8 mouse cellular contexts compared by ENCODE assay signal in genomic region chr19:5874391-5874968, GRCm38 (mm10). TPM values are rescaled to one million over a fixed set of nuclear protein-coding genes. Genes with fewer than 3 reads are reported as not detected.
DNase-seq lines count a peak whose midpoint lies in the region; ATAC-seq and TF ChIP-seq lines count a peak whose summit lies in the region.

No protein-coding gene starts in this region.

- 0 out of 2 replicates have a peak, but pooled peaks have one; percentile 4 for ATAC-seq in forebrain, embryonic 14.5 days
- no peak for ATAC-seq in liver, embryonic 14.5 days (ENCODE audit: insufficient read depth)

- peaks cover 13% of the 10 kb centered on the region; the same call in 1 of the 2 replicates for H3K4me1 ChIP-seq in forebrain, embryonic 14.5 days (ENCODE audit: control insufficient read depth, insufficient read depth, low read length)
- peaks cover 10 to 31% of the 10 kb centered on the region in 2 experiments for H3K4me1 ChIP-seq in liver, embryonic 14.5 days (replicated peaks; ENCODE audit: control insufficient read depth in 2 of 2, insufficient read depth in 2 of 2, low read length in 1 of 2)

- H3K27ac ChIP-seq in gastrocnemius, adult 2 months: peak overlapping the region; percentile 94
- H3K27ac ChIP-seq in forebrain, embryonic 14.5 days (ENCODE audit: low read depth, low read length): no peak overlapping the region
- H3K27ac ChIP-seq in liver, embryonic 14.5 days: peak overlapping the region; percentile 21

- TF ChIP-seq CTCF in gastrocnemius, adult 2 months (IDR thresholded peaks at IDR 0.05): no peak
- no peak for TF ChIP-seq CTCF in liver, embryonic 14.5 days (IDR thresholded peaks at IDR 0.05; ENCODE audit: low read depth)

- H3K9ac ChIP-seq in forebrain, embryonic 14.5 days (ENCODE audit: low read length): peak overlapping the region; percentile 82
- H3K9ac ChIP-seq in liver, embryonic 14.5 days (replicated peaks): peak overlapping the region; percentile 70

- peak overlapping the region; percentile 90 for H3K4me2 ChIP-seq in forebrain, embryonic 14.5 days (ENCODE audit: low read length)
- H3K4me2 ChIP-seq in liver, embryonic 14.5 days (ENCODE audit: low read depth): peak overlapping the region; percentile 88

- WGBS in forebrain, embryonic 14.5 days: 7% methylated on average over 13 of the region's 13 CpGs
- 7% methylated on average over 13 of the region's 13 CpGs for WGBS in liver, embryonic 14.5 days (ENCODE audit: insufficient replicate concordance)

- H3K9me3 ChIP-seq in forebrain, embryonic 14.5 days (replicated peaks; ENCODE audit: control insufficient read depth, low read length): no peaks in the 10 kb centered on the region
- H3K9me3 ChIP-seq in liver, embryonic 14.5 days (ENCODE audit: control insufficient read depth, low read length): no peaks in the 10 kb centered on the region

- peak overlapping the region; percentile 76 for H3K4me3 ChIP-seq in gastrocnemius, adult 2 months
- peak overlapping the region; percentile 75 for H3K4me3 ChIP-seq in forebrain, embryonic 14.5 days (ENCODE audit: low read depth, low read length)
- peak overlapping the region; percentile 69 to 89 for H3K4me3 ChIP-seq in liver, embryonic 14.5 days (ENCODE audit: insufficient read depth in 1 of 2, low read depth in 2 of 2, low read length in 2 of 2)

- TF ChIP-seq EP300 in liver, embryonic 14.5 days (IDR thresholded peaks at IDR 0.05; ENCODE audit: low read depth): no peak

- intact Hi-C loops in gastrocnemius, adult 2 months (cut with DNase I): no loop called here

- no peak for DNase-seq in gastrocnemius, adult 2 months
- no peak for DNase-seq in gastrocnemius, adult 18-20 months (ENCODE audit: low spot score)
- peak; percentile 17 for DNase-seq in 3T3-L1 (ENCODE audit: low read depth, low spot score)
- no peak for DNase-seq in forebrain, embryonic 14.5 days (ENCODE audit: low spot score)
- no peak for DNase-seq in liver, embryonic 14.5 days (ENCODE audit: low read depth in 3 of 3, low spot score in 3 of 3)
- DNase-seq in right cerebral cortex, postnatal 10 days (ENCODE audit: low spot score in 2 of 2): no peak
- no peak for DNase-seq in cerebellum, postnatal 36 days
- DNase-seq in gastrocnemius, adult 8-10 months (ENCODE audit: low spot score in 2 of 2): no peak

- peaks cover 7% of the 10 kb centered on the region; the same call in 1 of the 2 replicates for H3K36me3 ChIP-seq in forebrain, embryonic 14.5 days (ENCODE audit: control insufficient read depth, insufficient read depth, low read length)
- no peaks in the 10 kb centered on the region for H3K36me3 ChIP-seq in liver, embryonic 14.5 days (replicated peaks; ENCODE audit: control insufficient read depth, insufficient read depth, low read depth)

- no peaks in the 10 kb centered on the region for H3K27me3 ChIP-seq in forebrain, embryonic 14.5 days (replicated peaks; ENCODE audit: control insufficient read depth, insufficient read depth, low read length)
- H3K27me3 ChIP-seq in liver, embryonic 14.5 days (ENCODE audit: control insufficient read depth, insufficient read depth, low read length): no peaks in the 10 kb centered on the region

RNA-seq across cellular contexts. Expression of gene Frmd8, which starts 0.6 kb away (rescaled TPM):
- 1 to 10 TPM; 3.4 to 4.0 TPM for total RNA-seq in gastrocnemius, adult 2 months (2021)
- total RNA-seq in gastrocnemius, adult 18-20 months (2021): 1 to 10 TPM; 2.9 to 3.2 TPM
- 13.1 and 16.0 TPM in 2 replicates for polyA plus RNA-seq in forebrain, embryonic 14.5 days (2014; fragmentation: Nextera tagmentation; extraction: Ambion mirVana)
- polyA plus RNA-seq in liver, embryonic 14.5 days (2012; rRNA removed): 5.9 and 6.7 TPM in 2 replicates
- polyA plus RNA-seq in liver, embryonic 14.5 days (2014; fragmentation: Nextera tagmentation; extraction: Ambion mirVana): 6.6 and 8.4 TPM in 2 replicates
- 1 to 10 TPM; 2.7 to 4.5 (median 3.0) TPM for total RNA-seq in gastrocnemius, adult 8-10 months (2022)

RNA-seq across cellular contexts. Expression of gene Slc25a45, which starts 3.1 kb away (rescaled TPM):
- total RNA-seq in gastrocnemius, adult 2 months (2021): under 1 TPM; 0.79 to 0.84 TPM
- under 1 TPM; 0.59 to 0.90 TPM for total RNA-seq in gastrocnemius, adult 18-20 months (2021)
- polyA plus RNA-seq in forebrain, embryonic 14.5 days (2014; fragmentation: Nextera tagmentation; extraction: Ambion mirVana): 1.7 TPM in 2 replicates
- 5.3 and 5.8 TPM in 2 replicates for polyA plus RNA-seq in liver, embryonic 14.5 days (2012; rRNA removed)
- 3.2 and 4.6 TPM in 2 replicates for polyA plus RNA-seq in liver, embryonic 14.5 days (2014; fragmentation: Nextera tagmentation; extraction: Ambion mirVana)
- total RNA-seq in gastrocnemius, adult 8-10 months (2022): 1 to 10 TPM in 3 of 4 experiments, under 1 TPM in 1; 0.80 to 1.3 (median 1.1) TPM

RNA-seq across cellular contexts. Expression of gene Tigd3, which starts 19.5 kb away (rescaled TPM):
- under 1 TPM; 0.10 to 0.20 TPM for total RNA-seq in gastrocnemius, adult 2 months (2021)
- total RNA-seq in gastrocnemius, adult 18-20 months (2021): under 1 TPM; 0.21 TPM
- polyA plus RNA-seq in forebrain, embryonic 14.5 days (2014; fragmentation: Nextera tagmentation; extraction: Ambion mirVana): 7.0 and 7.1 TPM in 2 replicates
- polyA plus RNA-seq in liver, embryonic 14.5 days (2012; rRNA removed): 2.2 and 2.4 TPM in 2 replicates
- 1.1 TPM in 2 replicates for polyA plus RNA-seq in liver, embryonic 14.5 days (2014; fragmentation: Nextera tagmentation; extraction: Ambion mirVana)
- under 1 TPM; 0.12 to 0.34 (median 0.26) TPM for total RNA-seq in gastrocnemius, adult 8-10 months (2022)

RNA-seq across cellular contexts. Expression of gene Dpf2, which starts 38.3 kb away (rescaled TPM):
- 10 to 100 TPM; 87.8 to 88.4 TPM for total RNA-seq in gastrocnemius, adult 2 months (2021)
- 10 to 100 TPM; 76.3 to 85.1 TPM for total RNA-seq in gastrocnemius, adult 18-20 months (2021)
- polyA plus RNA-seq in forebrain, embryonic 14.5 days (2014; fragmentation: Nextera tagmentation; extraction: Ambion mirVana): 127 and 136 TPM in 2 replicates
- polyA plus RNA-seq in liver, embryonic 14.5 days (2012; rRNA removed): 35.3 and 36.0 TPM in 2 replicates
- polyA plus RNA-seq in liver, embryonic 14.5 days (2014; fragmentation: Nextera tagmentation; extraction: Ambion mirVana): 45.1 and 54.5 TPM in 2 replicates
- 10 to 100 TPM; 70.5 to 97.8 (median 77.4) TPM for total RNA-seq in gastrocnemius, adult 8-10 months (2022)

RNA-seq across cellular contexts. Expression of gene Cdc42ep2, which starts 50.1 kb away (rescaled TPM):
- 10 to 100 TPM in 1 of 2 experiments, 1 to 10 TPM in 1; 8.2 to 14.3 TPM for total RNA-seq in gastrocnemius, adult 2 months (2021)
- 10 to 100 TPM in 1 of 2 experiments, 1 to 10 TPM in 1; 8.9 to 11.2 TPM for total RNA-seq in gastrocnemius, adult 18-20 months (2021)
- polyA plus RNA-seq in forebrain, embryonic 14.5 days (2014; fragmentation: Nextera tagmentation; extraction: Ambion mirVana): 7.9 and 9.6 TPM in 2 replicates
- 2.2 and 2.3 TPM in 2 replicates for polyA plus RNA-seq in liver, embryonic 14.5 days (2012; rRNA removed)
- polyA plus RNA-seq in liver, embryonic 14.5 days (2014; fragmentation: Nextera tagmentation; extraction: Ambion mirVana): 1.6 and 2.1 TPM in 2 replicates
- total RNA-seq in gastrocnemius, adult 8-10 months (2022): 1 to 10 TPM; 8.6 to 9.9 (median 8.7) TPM
